Mouse (Mus musculus) stomach, postnatal 0 days (tissue): Measurements from ENCODE around the gene Klra2. TPM values are rescaled to one million over a fixed set of nuclear protein-coding genes. Genes with fewer than 3 reads are reported as not detected.
A peak's percentile ranks its signal among the peaks of the same experiment; 100 is the strongest.

Source experiments
- ATAC-seq: fragments of 200-750 bp; cut with Nextera tagmentation; 2 replicates; pipeline ENCODE4 v1.8.0; 2017; ENCODE audit not compliant: low FRiP score, low TSS enrichment
- DNase-seq: peaks from one replicate; pipeline ENCODE4 v3.0.0-alpha.2; 2016; ENCODE audit warnings: low spot score
- H3K27ac ChIP-seq: fragments of 300-500 bp; sonication (generic); replicated peaks from 2 replicates; pipeline ENCODE4 v1.5.1; 2014; ENCODE audit warnings: mild to moderate bottlenecking, control low read depth
- H3K27me3 ChIP-seq: fragments of 300-500 bp; sonication (generic); 2 replicates; pipeline ENCODE4 v1.6.1; 2014; ENCODE audit warnings: low read length; ENCODE audit not compliant: control insufficient read depth, insufficient read depth
- H3K36me3 ChIP-seq: fragments of 300-500 bp; sonication (generic); 2 replicates; pipeline ENCODE4 v1.6.1; 2014; ENCODE audit warnings: low read length, mixed read lengths; ENCODE audit not compliant: control insufficient read depth, insufficient read depth
- H3K4me1 ChIP-seq: fragments of 300-500 bp; sonication (generic); replicated peaks from 2 replicates; pipeline ENCODE4 v1.6.1; 2014; ENCODE audit warnings: antibody characterized with exemption; ENCODE audit not compliant: control insufficient read depth, insufficient read depth
- H3K4me2 ChIP-seq: fragments of 300-500 bp; sonication (generic); replicated peaks from 2 replicates; pipeline ENCODE4 v1.6.1; 2014; ENCODE audit warnings: low read depth, mild to moderate bottlenecking, control low read depth, moderate library complexity
- H3K4me3 ChIP-seq: fragments of 300-500 bp; sonication (generic); 2 replicates; pipeline ENCODE4 v1.5.1; 2014; ENCODE audit warnings: low read depth, low read length, control low read depth
- H3K9ac ChIP-seq: fragments of 300-500 bp; sonication (generic); 2 replicates; pipeline ENCODE4 v1.6.1; 2014; ENCODE audit warnings: mild to moderate bottlenecking, low read length, control low read depth, mixed read lengths
- H3K9me3 ChIP-seq: fragments of 300-500 bp; sonication (generic); 2 replicates; pipeline ENCODE4 v1.6.1; 2016; ENCODE audit warnings: low read length; ENCODE audit not compliant: control insufficient read depth
- CTCF ChIP-seq: IDR thresholded peaks from 2 replicates; pipeline ENCODE4 v1.5.1; 2016; ENCODE audit warnings: antibody characterized with exemption, low read depth, mild to moderate bottlenecking, moderate library complexity
- EP300 ChIP-seq: optimal IDR thresholded peaks from 2 replicates; pipeline ENCODE3; 2016; ENCODE audit warnings: antibody characterized with exemption
- WGBS: fragments of 180-500 bp; shearing (Covaris S2); extraction: QIAGEN DNeasy Blood & Tissue Kit; methylation state at CpG from one replicate; pipeline ENCODE4 v1.1.7; 2014; 5-methylcytosine and 5-hydroxymethylcytosine counted together
- polyA plus RNA-seq: library from polyadenylated mRNA; unstranded; fragments of >200 nt; fragmentation: Nextera tagmentation; extraction: Ambion mirVana; gene quantifications from 2 replicates; pipeline ENCODE4 v1.2.1, GENCODE M21; 2015

The Klra2 gene
- 0.22 and 0.24 TPM in 2 replicates for polyA plus RNA-seq

DNA sequence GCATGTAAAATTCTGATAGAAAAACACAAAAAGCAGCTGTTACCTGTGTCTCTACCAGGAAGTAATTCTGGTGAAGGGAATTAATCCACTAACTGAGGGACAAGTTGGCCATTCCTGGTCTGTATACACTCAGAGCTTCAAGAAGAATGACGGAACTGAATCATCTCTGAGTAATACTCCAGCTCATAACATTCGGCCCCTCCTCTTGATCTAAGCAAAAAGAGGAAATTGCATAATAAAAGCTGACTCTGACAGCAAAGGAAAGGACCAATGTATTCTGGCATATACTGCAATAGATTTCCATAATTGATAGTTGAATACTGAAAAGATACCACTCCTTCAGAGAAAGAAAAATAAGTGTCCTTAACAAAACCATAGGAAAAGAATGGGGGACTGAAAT is at the start of gene Klra2:
Gene Klra2 (minus strand): TSS at position 157 of the 400 bp plus-strand sequence.
- ATAC-seq, result no peak
- no peak within 1 kb of the TSS for H3K27ac ChIP-seq
- WGBS, result 74% methylated on average over 2 of the region's 2 CpGs
- no peaks in the 10 kb centered on the region for H3K9me3 ChIP-seq
- no peak within 1 kb of the TSS for H3K4me2 ChIP-seq
- no peak for DNase-seq
- H3K27me3 ChIP-seq, result no peaks in the 10 kb centered on the region
- H3K4me1 ChIP-seq, result no peaks in the 10 kb centered on the region
- no peak within 1 kb of the TSS for H3K4me3 ChIP-seq
- TF ChIP-seq EP300 (no peak), CTCF (no peak)
- no peaks in the 10 kb centered on the region for H3K36me3 ChIP-seq
- H3K9ac ChIP-seq, result no peak within 1 kb of the TSS

DNA sequence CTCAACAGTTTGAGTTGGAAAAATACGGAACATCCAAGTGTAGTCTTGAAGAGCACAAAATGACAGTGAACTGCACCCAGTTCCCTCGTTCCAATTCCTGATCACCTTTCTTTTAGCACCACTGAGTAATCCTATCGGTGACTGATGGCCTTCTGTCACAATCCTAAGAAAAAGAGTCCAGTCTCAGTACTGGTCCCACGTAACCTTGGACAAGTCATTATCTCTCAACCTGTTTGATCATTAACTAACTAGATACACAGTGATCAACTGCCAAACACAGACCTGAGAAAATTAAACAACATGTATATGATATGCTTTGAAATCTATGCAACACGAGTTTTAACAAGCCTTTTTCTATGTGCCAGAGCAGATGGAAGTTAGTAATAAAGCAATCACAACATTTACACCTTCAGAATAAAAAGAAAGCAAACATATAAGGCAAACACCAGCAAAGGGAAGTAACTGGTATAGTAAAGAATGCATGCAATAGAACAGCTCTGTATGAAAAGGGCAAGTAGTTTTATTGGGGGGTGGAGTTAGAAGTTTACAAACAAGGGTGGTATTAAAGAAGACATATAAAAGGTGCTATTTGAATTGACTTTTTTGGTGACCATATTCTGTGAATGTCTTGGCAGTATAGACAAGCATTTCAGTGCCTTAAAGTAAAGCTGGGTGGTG is 47.4 kb upstream of the Klra2 start:
- H3K9me3 ChIP-seq, result no peaks in the 10 kb centered on the region
- no peak overlapping the region for H3K4me3 ChIP-seq
- 0 out of 2 replicates have a peak, but pooled peaks cover 5% of the 10 kb centered on the region for H3K4me1 ChIP-seq
- peak; percentile 73 for ATAC-seq
- peak overlapping the region; percentile 50 for H3K27ac ChIP-seq
- peak overlapping the region; percentile 23; the same call in 1 of the 2 replicates for H3K4me2 ChIP-seq
- no peak for DNase-seq
- TF ChIP-seq EP300, result no peak
- TF ChIP-seq CTCF, result no peak
- H3K36me3 ChIP-seq, result no peaks in the 10 kb centered on the region
- 57% methylated on average over 5 of the region's 5 CpGs for WGBS
- no peak overlapping the region for H3K9ac ChIP-seq
- no peaks in the 10 kb centered on the region for H3K27me3 ChIP-seq

DNA sequence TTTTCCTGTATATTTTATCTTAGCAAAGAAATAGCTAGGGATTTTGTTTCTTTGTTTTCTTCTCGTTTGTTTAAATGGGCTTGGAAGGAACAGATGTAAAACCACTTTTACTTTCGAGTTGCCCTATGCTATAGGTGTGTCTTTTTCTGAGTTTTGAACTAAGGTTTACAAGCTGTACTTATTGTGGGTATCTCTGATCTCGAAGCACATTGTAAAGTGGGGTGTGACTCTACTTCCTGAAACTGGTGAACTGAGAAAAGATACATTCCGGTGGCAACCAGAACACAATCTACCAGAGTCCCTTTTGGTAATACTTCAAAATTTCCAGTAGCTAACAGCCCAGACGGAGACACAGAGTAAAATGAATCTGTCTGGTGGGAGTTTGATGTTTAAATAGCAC is 46.8 kb upstream of the Klra2 start:
- TF ChIP-seq CTCF, result no peak
- no peak for TF ChIP-seq EP300
- Histone ChIP-seq H3K27me3 (no peaks in the 10 kb centered on the region), H3K4me3 (peak overlapping the region; percentile 79; the same call in 1 of the 2 replicates), H3K36me3 (no peaks in the 10 kb centered on the region), H3K4me1 (0 out of 2 replicates have a peak, but pooled peaks cover 5% of the 10 kb centered on the region), H3K9ac (no peak overlapping the region), H3K27ac (peak overlapping the region; percentile 50), H3K9me3 (no peaks in the 10 kb centered on the region), H3K4me2 (peak overlapping the region; percentile 67)
- peak; percentile 64; the same call in 1 of the 2 replicates for ATAC-seq
- WGBS, result 59% methylated on average over 5 of the region's 5 CpGs
- DNase-seq, result no peak

DNA sequence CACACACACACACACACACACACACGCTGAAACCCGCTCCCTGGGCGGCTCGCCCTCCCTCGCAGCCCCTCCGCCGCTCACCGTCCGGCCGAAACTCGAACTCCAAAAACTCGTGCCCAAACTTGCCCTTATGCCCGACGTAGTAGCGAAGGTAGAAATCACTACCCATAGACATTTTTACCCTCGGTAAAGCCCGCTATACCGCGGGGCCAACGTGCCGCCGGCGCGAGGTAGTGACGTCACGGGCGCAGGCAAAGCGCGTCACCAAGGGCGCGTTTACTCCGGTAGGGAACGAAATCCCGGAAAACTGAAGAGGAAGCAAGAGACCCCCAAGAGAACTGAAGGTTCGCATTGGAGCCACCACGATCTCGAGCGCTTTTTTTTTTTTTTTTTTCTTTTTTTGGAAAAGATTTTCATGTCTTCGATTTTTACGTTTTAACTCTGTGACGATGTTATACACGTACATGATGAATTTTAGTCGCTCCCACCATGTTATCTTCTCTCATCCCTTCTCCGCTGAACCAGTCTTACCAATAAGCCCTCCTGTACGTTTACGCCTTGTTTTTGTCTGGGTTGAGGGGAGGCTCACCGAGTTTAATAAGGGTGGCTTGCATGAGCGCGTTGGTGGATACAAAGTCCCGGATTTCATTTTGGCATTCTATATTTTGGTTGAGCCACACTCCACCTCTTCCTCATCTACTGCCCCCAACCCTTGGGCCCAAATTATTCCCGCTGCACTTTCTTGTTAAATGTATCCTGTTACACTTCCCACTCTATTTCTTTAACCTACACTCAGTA is 46.0 kb upstream of the Klra2 start, which contains the start of gene Magohb:
Gene Magohb (minus strand): TSS at position 254 of the 798 bp plus-strand sequence.
- DNase-seq (peak; percentile 86), ATAC-seq (peak; percentile 69; the same call in 1 of the 2 replicates)
- H3K4me1 ChIP-seq, result 0 out of 2 replicates have a peak, but pooled peaks cover 5% of the 10 kb centered on the region
- H3K9ac ChIP-seq, result peak within 1 kb of the TSS; percentile 75
- H3K4me2 ChIP-seq, result peak within 1 kb of the TSS; percentile 67
- H3K4me3 ChIP-seq, result peak within 1 kb of the TSS; percentile 79
- WGBS, result 2% methylated on average over 43 of the region's 51 CpGs
- peak within 1 kb of the TSS; percentile 78 for H3K27ac ChIP-seq
- no peak for TF ChIP-seq CTCF
- TF ChIP-seq EP300, result no peak
- no peaks in the 10 kb centered on the region for H3K9me3 ChIP-seq
- no peaks in the 10 kb centered on the region; the same call in 1 of the 2 replicates for H3K36me3 ChIP-seq
- no peaks in the 10 kb centered on the region for H3K27me3 ChIP-seq

DNA sequence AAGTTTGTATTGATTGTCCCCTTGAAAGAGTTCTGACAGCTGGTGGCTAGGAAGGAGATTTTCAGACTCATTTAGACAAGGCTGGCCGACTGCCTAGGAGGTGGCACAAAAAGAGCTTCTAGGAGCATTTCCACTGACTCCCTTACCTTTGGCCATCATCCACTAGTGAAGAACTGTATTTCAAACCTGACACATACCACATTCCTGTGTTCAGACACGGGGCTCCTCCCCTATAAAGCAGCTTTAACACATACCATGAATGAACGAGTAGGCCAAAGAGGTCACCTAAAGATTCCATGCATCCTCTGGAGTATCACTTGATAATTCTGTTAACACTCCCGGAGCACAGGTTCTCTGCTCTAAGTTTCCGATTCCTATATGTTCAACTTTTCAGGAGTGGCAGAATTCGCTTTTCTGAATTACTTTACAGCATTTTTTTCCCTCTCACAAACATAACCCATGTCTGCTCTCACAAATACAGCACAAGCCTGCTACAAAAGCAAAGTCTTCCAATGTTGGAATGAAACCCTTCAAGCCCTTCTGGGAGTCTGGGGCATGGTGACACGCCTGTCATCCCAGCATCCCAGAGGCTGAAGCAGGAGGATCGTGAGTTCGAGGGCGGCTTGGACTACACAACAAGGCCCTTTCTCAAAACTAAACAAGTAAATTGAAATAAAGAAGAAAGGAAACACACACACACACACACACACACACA is 45.3 kb upstream of the Klra2 start:
- peak overlapping the region; percentile 67 for H3K4me2 ChIP-seq
- peak overlapping the region; percentile 79 for H3K4me3 ChIP-seq
- WGBS, result 9% methylated on average over 10 of the region's 10 CpGs
- H3K27ac ChIP-seq, result peak overlapping the region; percentile 78
- no peaks in the 10 kb centered on the region; the same call in 1 of the 2 replicates for H3K36me3 ChIP-seq
- DNase-seq, result no peak
- H3K4me1 ChIP-seq, result 0 out of 2 replicates have a peak, but pooled peaks cover 5% of the 10 kb centered on the region
- H3K9me3 ChIP-seq, result no peaks in the 10 kb centered on the region
- H3K9ac ChIP-seq, result peak overlapping the region; percentile 75
- no peak for TF ChIP-seq EP300
- no peak for TF ChIP-seq CTCF
- H3K27me3 ChIP-seq, result no peaks in the 10 kb centered on the region
- 0 out of 2 replicates have a peak, but pooled peaks have one; percentile 16 for ATAC-seq
